Mouse (Mus musculus) hindbrain, embryonic 12.5 days (tissue): ENCODE measurements around the gene Ybx1. TPM values are rescaled to one million over a fixed set of nuclear protein-coding genes. Genes with fewer than 3 reads are reported as not detected.
"Not testable (repeated sequence)": the region's sequence is repeated elsewhere in the genome, so short reads cannot be mapped to it uniquely, and the experiment has no call there.

ENCODE experiments used
- ATAC-seq: fragments of 200-750 bp; cut with Nextera tagmentation; 2 replicates; pipeline ENCODE4 v1.8.0; 2017; ENCODE audit warnings: moderate TSS enrichment; ENCODE audit not compliant: low FRiP score
- H3K27ac ChIP-seq: fragments of 300-500 bp; sonication (generic); 2 replicates; pipeline ENCODE4 v1.5.1; 2016; ENCODE audit warnings: mild to moderate bottlenecking
- H3K27me3 ChIP-seq: fragments of 300-500 bp; sonication (generic); 2 replicates; pipeline ENCODE4 v1.6.1; 2016; ENCODE audit warnings: mild to moderate bottlenecking
- H3K36me3 ChIP-seq: fragments of 300-500 bp; sonication (generic); 2 replicates; pipeline ENCODE4 v1.6.1; 2016; ENCODE audit warnings: mild to moderate bottlenecking
- H3K4me1 ChIP-seq: fragments of 300-500 bp; sonication (generic); 2 replicates; pipeline ENCODE4 v1.6.1; 2016
- H3K4me2 ChIP-seq: fragments of 300-500 bp; sonication (generic); replicated peaks from 2 replicates; pipeline ENCODE4 v1.6.1; 2016; ENCODE audit warnings: mild to moderate bottlenecking
- H3K4me3 ChIP-seq: fragments of 300-500 bp; sonication (generic); 2 replicates; pipeline ENCODE4 v1.5.1; 2016; ENCODE audit warnings: mild to moderate bottlenecking
- H3K9ac ChIP-seq: fragments of 300-500 bp; sonication (generic); 2 replicates; pipeline ENCODE4 v1.6.1; 2016; ENCODE audit warnings: mild to moderate bottlenecking, moderate library complexity
- H3K9me3 ChIP-seq: fragments of 300-500 bp; sonication (generic); replicated peaks from 2 replicates; pipeline ENCODE4 v1.6.1; 2016; ENCODE audit warnings: mild to moderate bottlenecking
- WGBS: fragments of 180-500 bp; shearing (Covaris S2); methylation state at CpG from one replicate; pipeline ENCODE4 v1.1.7; 2016; 5-methylcytosine and 5-hydroxymethylcytosine counted together
- polyA plus RNA-seq: library from polyadenylated mRNA; unstranded; fragments of >200 nt; fragmentation: Nextera tagmentation; extraction: Ambion mirVana; gene quantifications from 2 replicates; pipeline ENCODE4 v1.2.1, GENCODE M21; 2016

Ybx1 gene
- polyA plus RNA-seq, 1 experiment from 2014 or later: 1,173 TPM

DNA sequence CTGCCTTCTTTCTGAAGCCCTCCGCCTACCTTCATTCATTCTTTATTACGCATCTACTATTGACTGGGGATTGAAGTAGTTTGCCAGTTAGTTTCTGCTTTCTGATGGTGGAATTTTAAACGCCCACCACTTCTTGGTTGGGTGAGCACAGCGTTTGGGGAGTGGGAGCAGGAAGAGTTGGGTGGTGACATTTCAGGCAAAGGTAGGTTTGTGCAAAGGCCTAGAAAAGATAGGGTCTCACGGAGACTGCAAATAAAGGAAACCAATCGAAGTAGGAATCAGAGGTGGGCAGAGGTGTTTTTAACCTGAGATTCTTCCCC, 690 bp upstream of the Ybx1 start:
- Histone ChIP-seq H3K9me3 (no peaks in the 10 kb centered on the region), H3K4me1 (peaks cover 28% of the 10 kb centered on the region), H3K36me3 (peaks cover 5% of the 10 kb centered on the region; the same call in 1 of the 2 replicates), H3K4me3 (peak overlapping the region; percentile 82), H3K27ac (peak overlapping the region; percentile 86), H3K4me2 (peak overlapping the region; percentile 52), H3K27me3 (no peaks in the 10 kb centered on the region), H3K9ac (peak overlapping the region; percentile 64)
- WGBS: 10% methylated on average over 6 of the region's 6 CpGs
- no peak for ATAC-seq

DNA sequence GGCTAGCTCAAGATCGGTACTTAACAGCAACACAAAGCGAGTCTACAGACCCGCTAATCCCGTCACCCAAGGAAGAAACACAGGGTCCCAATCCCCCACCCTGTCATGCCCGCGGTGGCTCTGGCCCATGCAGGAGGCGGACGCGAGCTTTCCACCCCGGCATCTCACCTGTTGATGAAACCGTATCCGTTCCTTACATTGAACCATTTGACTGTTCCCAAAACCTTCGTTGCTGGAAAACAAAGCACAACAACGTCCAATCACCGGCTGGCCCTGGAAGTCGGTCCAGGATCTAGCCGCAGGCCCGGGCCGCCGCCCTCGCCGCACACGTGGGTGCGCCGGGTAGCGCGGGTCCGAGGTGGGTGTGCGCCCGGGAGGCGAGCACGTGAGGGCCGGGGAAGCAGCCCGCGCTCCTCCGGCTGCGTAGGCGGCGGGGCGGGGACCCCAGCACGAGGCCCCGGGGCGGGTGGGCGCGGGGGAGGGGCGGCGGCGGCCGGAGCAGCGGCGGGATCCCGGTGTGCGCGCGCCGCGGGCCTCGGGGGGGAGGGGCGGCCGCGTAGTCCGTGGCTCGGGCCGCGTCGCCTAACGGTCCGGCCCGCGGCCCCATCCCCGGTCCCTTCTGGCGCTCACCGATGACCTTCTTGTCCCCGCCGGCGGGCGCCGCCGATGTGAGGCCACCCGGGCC, 688 bp downstream of the Ybx1 start:
- peak overlapping the region; percentile 82 for H3K4me3 ChIP-seq
- under 1% methylated on average over 63 of the region's 80 CpGs for WGBS

DNA sequence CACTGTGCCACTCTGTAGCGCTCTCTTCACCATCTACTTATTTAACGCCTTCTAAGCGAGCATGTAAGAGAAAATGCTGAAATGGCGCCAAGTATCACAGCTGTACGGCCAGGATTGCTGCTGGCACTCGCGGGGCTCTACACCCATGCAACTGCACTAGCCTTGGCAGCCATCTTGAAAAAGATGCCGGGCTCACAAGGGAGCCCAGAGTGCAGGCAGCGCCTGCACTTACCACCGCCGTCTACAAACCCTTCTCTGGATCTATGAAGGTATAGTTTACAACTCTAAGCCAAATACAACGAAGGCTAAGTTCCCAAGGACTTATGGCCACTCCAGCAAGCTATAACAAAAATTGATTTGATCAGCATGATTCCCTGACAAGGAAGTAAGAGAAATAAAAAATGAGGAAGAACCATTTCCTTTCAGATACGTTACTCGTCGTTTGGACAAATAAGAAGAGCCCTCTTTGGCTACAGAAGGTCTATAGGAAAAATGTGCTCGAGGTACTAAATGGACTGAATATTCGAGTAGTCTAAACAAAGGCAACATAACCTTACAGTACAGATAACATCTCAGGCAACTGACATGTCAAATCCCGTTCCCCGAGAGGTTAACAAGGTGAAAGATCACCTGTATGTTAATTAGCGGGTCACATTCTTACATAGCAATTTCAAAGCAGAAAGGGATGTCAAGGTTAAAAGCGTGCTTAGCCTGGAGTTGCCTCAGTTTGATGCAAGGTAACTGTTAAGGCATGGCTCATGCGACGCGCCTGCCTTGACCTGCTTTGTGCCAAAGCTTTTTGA, 1.4 kb downstream of the Ybx1 start:
- no peak for ATAC-seq
- Histone ChIP-seq H3K9ac (peak overlapping the region; percentile 98), H3K27me3 (no peaks in the 10 kb centered on the region), H3K4me1 (peaks cover 28% of the 10 kb centered on the region), H3K4me2 (peak overlapping the region; percentile 78), H3K36me3 (peaks cover 9% of the 10 kb centered on the region; the same call in 1 of the 2 replicates), H3K27ac (peak overlapping the region; percentile 91), H3K4me3 (peak overlapping the region; percentile 82), H3K9me3 (no peaks in the 10 kb centered on the region)
- WGBS: 2% methylated on average over 24 of the region's 24 CpGs

More for the DNA sequence above, 688 bp downstream of the Ybx1 start:
- Histone ChIP-seq H3K27ac (peak overlapping the region; percentile 91), H3K4me2 (peak overlapping the region; percentile 78), H3K4me1 (peaks cover 28% of the 10 kb centered on the region), H3K27me3 (no peaks in the 10 kb centered on the region), H3K9me3 (no peaks in the 10 kb centered on the region), H3K36me3 (peaks cover 5% of the 10 kb centered on the region; the same call in 1 of the 2 replicates), H3K9ac (peak overlapping the region; percentile 98)
- ATAC-seq: peak; percentile 31

DNA sequence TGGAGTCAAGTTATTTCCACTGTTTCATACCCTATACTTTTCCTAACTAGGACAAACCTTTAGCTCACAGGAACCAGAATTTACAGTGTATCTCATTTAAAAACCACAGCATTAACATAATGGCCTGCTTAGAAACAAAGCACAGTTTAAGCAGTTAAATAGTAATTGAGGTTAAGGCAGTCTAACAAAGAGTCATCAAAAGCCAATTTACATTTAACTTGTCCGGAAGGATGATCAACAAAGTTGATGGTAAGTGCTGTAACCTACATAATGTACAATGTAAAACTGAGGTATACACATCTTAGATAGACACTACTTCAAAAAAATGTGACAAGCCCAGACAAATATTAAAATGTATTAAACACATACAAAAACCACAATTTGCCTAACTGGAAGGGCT, 2.5 kb downstream of the Ybx1 start:
- no peaks in the 10 kb centered on the region for H3K27me3 ChIP-seq
- peak overlapping the region; percentile 78 for H3K4me2 ChIP-seq
- no peak overlapping the region for H3K27ac ChIP-seq
- H3K9me3 ChIP-seq: no peaks in the 10 kb centered on the region
- H3K36me3 ChIP-seq: peaks cover 9% of the 10 kb centered on the region; the same call in 1 of the 2 replicates
- peak overlapping the region; percentile 82 for H3K4me3 ChIP-seq
- ATAC-seq: no peak
- peaks cover 28% of the 10 kb centered on the region for H3K4me1 ChIP-seq
- H3K9ac ChIP-seq: peak overlapping the region; percentile 98; the same call in 1 of the 2 replicates
- 75% methylated on average over 1 of the region's 1 CpGs for WGBS

DNA sequence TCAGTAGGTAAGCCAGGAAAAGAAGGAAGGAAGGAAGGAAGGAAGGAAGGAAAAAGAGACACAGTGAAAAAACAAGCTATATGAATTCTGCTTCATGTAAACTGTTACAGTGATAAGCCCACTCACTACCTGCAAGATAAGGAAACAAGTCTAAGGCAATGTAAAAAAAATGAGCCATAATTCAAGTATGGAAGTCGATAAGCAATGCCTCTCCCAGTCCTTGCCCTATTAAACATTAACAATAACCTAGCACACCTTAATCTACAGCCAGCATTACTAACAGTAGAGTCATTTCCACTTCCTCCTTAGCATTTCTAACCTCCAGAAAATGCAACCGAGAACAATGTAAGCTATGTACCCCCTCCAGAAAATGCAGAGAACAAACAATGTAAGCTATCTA, 9.1 kb downstream of the Ybx1 start:
- no peaks in the 10 kb centered on the region for H3K27me3 ChIP-seq
- no peak for ATAC-seq
- no peaks in the 10 kb centered on the region for H3K9me3 ChIP-seq
- 0 out of 2 replicates have a peak, but pooled peaks cover 1% of the 10 kb centered on the region for H3K4me1 ChIP-seq
- H3K4me2 ChIP-seq: no peak overlapping the region
- H3K27ac ChIP-seq: no peak overlapping the region
- H3K36me3 ChIP-seq: peaks cover 49% of the 10 kb centered on the region
- no peak overlapping the region for H3K4me3 ChIP-seq
- H3K9ac ChIP-seq: no peak overlapping the region
- 87% methylated on average over 2 of the region's 2 CpGs for WGBS

DNA sequence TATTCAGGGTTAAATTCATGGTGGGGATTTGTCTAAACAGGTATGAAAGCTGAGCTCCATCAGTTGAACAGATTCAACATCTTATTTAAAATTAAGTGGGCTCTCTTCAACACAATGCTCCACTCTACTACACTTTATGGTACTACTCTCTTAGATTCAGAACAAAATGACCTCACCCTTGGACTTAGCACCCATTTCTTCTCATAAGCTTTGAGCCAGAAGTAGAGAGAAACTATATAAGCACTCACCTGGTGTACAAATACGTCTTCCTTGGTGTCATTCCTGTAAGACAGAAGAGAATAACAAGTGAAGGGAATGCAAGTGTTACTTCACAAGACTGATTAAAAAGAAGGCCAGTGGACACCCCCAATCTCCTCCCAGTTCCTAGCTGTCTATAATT, 9.5 kb downstream of the Ybx1 start:
- peaks cover 54% of the 10 kb centered on the region for H3K36me3 ChIP-seq
- H3K4me2 ChIP-seq: no peak overlapping the region
- H3K27ac ChIP-seq: no peak overlapping the region
- no peaks in the 10 kb centered on the region for H3K27me3 ChIP-seq
- WGBS: 91% methylated on average over 1 of the region's 1 CpGs
- no peaks in the 10 kb centered on the region for H3K9me3 ChIP-seq
- ATAC-seq: no peak
- H3K4me1 ChIP-seq: no peaks in the 10 kb centered on the region
- no peak overlapping the region for H3K9ac ChIP-seq
- H3K4me3 ChIP-seq: no peak overlapping the region

DNA sequence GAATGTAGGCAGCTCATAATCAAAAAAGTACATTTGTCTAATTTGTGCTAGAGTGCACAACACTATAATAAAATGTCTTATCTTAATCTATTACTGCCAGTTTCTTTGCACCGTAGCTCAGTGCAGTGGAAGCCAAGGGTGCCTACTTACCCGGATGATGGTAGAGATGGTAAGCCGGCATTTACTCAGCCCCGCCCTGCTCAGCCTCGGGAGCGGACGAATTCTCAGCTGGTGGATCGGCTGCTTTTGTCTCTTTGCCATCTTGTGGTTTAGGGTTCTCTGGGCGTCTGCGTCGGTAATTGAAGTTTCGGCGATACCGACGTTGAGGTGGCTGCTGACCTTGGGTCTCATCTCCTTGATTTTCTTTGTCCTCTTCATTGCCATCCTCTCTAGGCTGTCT, 15.6 kb downstream of the Ybx1 start:
- not testable (repeated sequence) for H3K9me3 ChIP-seq, H3K27me3 ChIP-seq, H3K4me3 ChIP-seq, H3K4me2 ChIP-seq, ATAC-seq, H3K27ac ChIP-seq, H3K4me1 ChIP-seq, H3K9ac ChIP-seq
- WGBS: 92% methylated on average over 15 of the region's 15 CpGs
- H3K36me3 ChIP-seq: peaks cover 91% of the 10 kb centered on the region

DNA sequence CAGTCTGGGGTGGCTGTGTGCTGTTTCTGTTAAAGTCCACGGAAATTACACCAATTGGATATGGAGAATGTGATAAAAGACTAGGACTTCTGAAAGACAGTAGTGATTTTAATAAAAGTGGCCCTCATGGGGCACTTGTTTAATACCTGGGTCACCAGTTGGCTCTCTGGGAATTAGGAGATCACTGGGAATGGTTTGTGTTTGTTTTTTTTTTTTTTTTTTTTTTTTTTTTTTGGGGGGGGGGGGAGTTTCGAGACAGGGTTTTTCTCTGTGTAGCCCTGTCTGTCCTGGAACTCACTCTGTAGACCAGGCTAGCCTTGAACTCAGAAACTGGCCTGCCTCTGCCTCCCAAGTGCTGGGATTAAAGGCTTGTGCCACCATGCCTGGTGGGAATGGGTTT, 18.7 kb downstream of the Ybx1 start:
- Histone ChIP-seq H3K27ac (no peak overlapping the region), H3K36me3 (peaks cover 88% of the 10 kb centered on the region), H3K9me3 (no peaks in the 10 kb centered on the region), H3K4me1 (no peaks in the 10 kb centered on the region), H3K4me3 (no peak overlapping the region), H3K27me3 (no peaks in the 10 kb centered on the region), H3K4me2 (no peak overlapping the region), H3K9ac (no peak overlapping the region)
- ATAC-seq: no peak
- WGBS: 56% methylated on average over 2 of the region's 2 CpGs

DNA sequence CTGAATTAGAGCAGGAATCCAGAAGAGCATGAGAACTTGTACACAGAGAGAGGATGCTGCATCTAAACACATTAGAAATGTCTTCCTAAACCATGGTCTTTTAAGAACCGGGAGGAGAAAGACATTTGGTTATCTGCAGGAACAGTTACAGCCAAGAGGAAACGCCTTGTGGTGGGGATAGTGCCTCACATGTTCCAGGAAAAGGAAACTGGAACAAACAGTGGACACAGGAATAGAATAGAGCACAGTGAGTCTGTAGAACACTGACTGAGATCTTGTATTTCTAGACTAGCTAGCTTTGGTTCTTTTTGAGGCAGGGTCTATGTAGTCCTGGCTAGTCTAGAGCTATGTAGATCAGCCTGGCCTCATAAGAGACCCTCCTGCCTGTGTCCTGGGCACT, 19.2 kb downstream of the Ybx1 start:
- Histone ChIP-seq H3K27ac (no peak overlapping the region), H3K27me3 (no peaks in the 10 kb centered on the region), H3K4me1 (no peaks in the 10 kb centered on the region), H3K36me3 (peaks cover 90% of the 10 kb centered on the region), H3K4me3 (no peak overlapping the region), H3K4me2 (no peak overlapping the region), H3K9ac (no peak overlapping the region), H3K9me3 (no peaks in the 10 kb centered on the region)
- no peak for ATAC-seq
- WGBS: 82% methylated on average over 2 of the region's 2 CpGs

DNA sequence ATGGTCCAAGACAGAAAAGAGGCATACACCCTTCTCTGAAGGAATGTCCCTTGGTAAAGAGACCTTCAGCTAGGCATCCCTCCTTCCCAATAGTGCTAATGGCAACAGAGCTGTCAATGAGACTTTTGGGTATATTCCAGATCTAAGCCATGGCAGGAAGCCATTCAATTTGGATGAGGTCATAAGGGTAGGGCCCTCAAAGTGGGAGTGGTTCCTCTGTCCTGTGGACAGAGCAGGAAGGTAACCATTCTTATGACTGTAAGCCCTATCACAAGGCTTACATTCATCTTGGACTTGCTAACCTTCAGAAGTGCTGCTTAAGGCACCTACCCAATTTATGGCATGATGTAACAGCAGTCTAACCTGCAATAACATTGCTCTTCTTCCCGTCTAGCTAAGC, 19.8 kb downstream of the Ybx1 start:
- no peaks in the 10 kb centered on the region for H3K4me1 ChIP-seq
- H3K9me3 ChIP-seq: no peaks in the 10 kb centered on the region
- no peak for ATAC-seq
- no peak overlapping the region for H3K9ac ChIP-seq
- H3K27me3 ChIP-seq: no peaks in the 10 kb centered on the region
- H3K36me3 ChIP-seq: peaks cover 88% of the 10 kb centered on the region
- H3K4me2 ChIP-seq: no peak overlapping the region
- H3K27ac ChIP-seq: no peak overlapping the region
- H3K4me3 ChIP-seq: no peak overlapping the region
- 88% methylated on average over 1 of the region's 1 CpGs for WGBS

DNA sequence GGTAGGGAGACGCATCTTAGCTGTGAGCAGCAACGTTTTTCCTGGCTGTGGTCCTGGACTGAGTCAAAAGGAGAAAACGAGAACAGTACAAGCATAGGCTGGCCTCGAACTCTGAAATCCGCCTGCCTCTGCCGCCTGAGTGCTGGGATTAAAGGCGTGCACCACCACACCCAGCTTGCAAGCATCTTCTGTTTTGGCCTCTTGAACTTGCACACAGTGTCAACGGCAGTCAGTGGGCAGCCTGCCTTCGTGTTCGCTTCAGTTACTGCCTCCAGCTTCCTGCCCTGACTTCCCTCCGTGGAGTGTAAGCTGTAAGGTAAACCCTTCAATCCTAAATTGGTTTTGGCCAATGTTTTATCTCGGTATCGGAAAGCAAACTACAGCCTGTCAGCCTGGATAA, 27.8 kb downstream of the Ybx1 start:
- Histone ChIP-seq H3K9ac (no peak overlapping the region), H3K4me2 (no peak overlapping the region), H3K36me3 (peaks cover 27% of the 10 kb centered on the region), H3K9me3 (no peaks in the 10 kb centered on the region), H3K4me3 (no peak overlapping the region), H3K27me3 (no peaks in the 10 kb centered on the region), H3K27ac (no peak overlapping the region), H3K4me1 (no peaks in the 10 kb centered on the region)
- 81% methylated on average over 13 of the region's 13 CpGs for WGBS
- no peak for ATAC-seq

DNA sequence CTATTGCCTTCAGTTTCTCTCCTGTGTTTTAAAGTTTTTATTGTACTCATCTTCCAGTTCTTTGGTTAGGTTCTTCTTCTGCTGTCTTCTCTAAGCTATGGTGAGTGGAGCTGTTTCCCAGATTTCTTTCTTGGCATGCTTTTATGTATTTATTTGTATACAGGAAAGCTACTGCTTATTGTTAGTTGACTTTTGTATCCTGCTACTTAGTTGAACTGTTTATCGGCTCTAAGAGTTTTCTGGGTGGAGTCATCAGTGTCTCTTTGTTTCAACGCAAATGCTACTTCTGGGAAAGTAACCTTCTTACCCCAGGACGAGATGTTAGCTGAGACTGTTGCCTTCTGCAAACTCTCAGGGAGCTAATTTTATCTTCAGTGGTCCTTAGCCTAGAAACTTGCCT, 30.9 kb downstream of the Ybx1 start:
- Histone ChIP-seq H3K4me1 (no peaks in the 10 kb centered on the region), H3K27ac (no peak overlapping the region)
- 80% methylated on average over 3 of the region's 3 CpGs for WGBS

More for the DNA sequence above, 30.9 kb downstream of the Ybx1 start:
- H3K27me3 ChIP-seq: no peaks in the 10 kb centered on the region
- ATAC-seq: no peak
- H3K9me3 ChIP-seq: no peaks in the 10 kb centered on the region
- no peak overlapping the region for H3K4me2 ChIP-seq
- 0 out of 2 replicates have a peak, but pooled peaks cover 6% of the 10 kb centered on the region for H3K36me3 ChIP-seq
- no peak overlapping the region for H3K9ac ChIP-seq
- no peak overlapping the region for H3K4me3 ChIP-seq
